Mouse (Mus musculus) hindbrain, embryonic 10.5 days (tissue): ENCODE results near the gene Cacna1a. TPM values are rescaled to one million over a fixed set of nuclear protein-coding genes. Genes with fewer than 3 reads are reported as not detected.

Source experiments
- DNase-seq: peaks from one replicate; pipeline ENCODE4 v3.0.0-alpha.2; 2017; ENCODE audit warnings: low spot score
- H3K27ac ChIP-seq: fragments of 300-500 bp; sonication (generic); 2 replicates; pipeline ENCODE4 v1.5.1; 2016; ENCODE audit warnings: mild to moderate bottlenecking, moderate library complexity
- H3K27me3 ChIP-seq: fragments of 300-500 bp; sonication (generic); 2 replicates; pipeline ENCODE4 v1.6.1; 2016; ENCODE audit warnings: mild to moderate bottlenecking; ENCODE audit not compliant: poor library complexity, insufficient read depth, severe bottlenecking
- H3K36me3 ChIP-seq: fragments of 300-500 bp; sonication (generic); 2 replicates; pipeline ENCODE4 v1.6.1; 2016; ENCODE audit warnings: mild to moderate bottlenecking, moderate library complexity
- H3K4me1 ChIP-seq: fragments of 300-500 bp; sonication (generic); replicated peaks from 2 replicates; pipeline ENCODE4 v1.6.1; 2016; ENCODE audit warnings: mild to moderate bottlenecking
- H3K4me3 ChIP-seq: fragments of 300-500 bp; sonication (generic); 2 replicates; pipeline ENCODE4 v1.5.1; 2016; ENCODE audit warnings: mild to moderate bottlenecking, moderate library complexity
- H3K9me3 ChIP-seq: fragments of 300-500 bp; sonication (generic); 2 replicates; pipeline ENCODE4 v1.6.1; 2016; ENCODE audit warnings: mild to moderate bottlenecking, moderate library complexity
- WGBS: fragments of 180-500 bp; shearing (Covaris S2); methylation state at CpG from one replicate; pipeline ENCODE4 v1.1.7; 2016; 5-methylcytosine and 5-hydroxymethylcytosine counted together
- polyA plus RNA-seq: library from polyadenylated mRNA; unstranded; fragments of >200 nt; fragmentation: Nextera tagmentation; extraction: Ambion mirVana; gene quantifications from 2 replicates; pipeline ENCODE4 v1.2.1, GENCODE M21; 2016

Gene Cacna1a
- polyA plus RNA-seq, 1 experiment from 2014 or later: 7.3 TPM

DNA sequence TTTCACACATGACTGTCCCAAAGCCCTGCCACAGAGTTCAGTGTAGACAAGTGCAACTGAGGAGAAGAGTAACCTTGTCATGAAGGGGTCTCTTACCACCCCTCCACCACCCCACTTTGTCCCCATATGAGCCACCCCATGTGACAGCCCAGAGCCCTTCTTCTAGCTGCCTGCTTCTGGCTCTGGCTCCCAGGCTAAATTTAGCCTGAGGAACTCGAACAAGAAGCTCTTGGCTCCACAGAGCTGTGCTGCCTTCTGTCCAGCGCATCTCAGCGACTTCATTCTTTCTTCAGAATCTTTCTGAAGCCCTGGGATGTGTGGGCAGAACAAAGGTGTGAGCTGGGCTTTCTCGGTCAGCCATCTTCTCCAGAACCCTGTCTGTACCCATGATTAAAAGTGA lies 141.3 kb downstream of the Cacna1a start:
- peaks cover 11% of the 10 kb centered on the region; the same call in 1 of the 2 replicates for H3K9me3 ChIP-seq
- H3K27ac ChIP-seq: no peak overlapping the region
- no peaks in the 10 kb centered on the region for H3K4me1 ChIP-seq
- WGBS: 81% methylated on average over 4 of the region's 4 CpGs
- H3K36me3 ChIP-seq: peaks cover 65% of the 10 kb centered on the region
- no peak overlapping the region for H3K4me3 ChIP-seq
- DNase-seq: no peak
- no peaks in the 10 kb centered on the region for H3K27me3 ChIP-seq

DNA sequence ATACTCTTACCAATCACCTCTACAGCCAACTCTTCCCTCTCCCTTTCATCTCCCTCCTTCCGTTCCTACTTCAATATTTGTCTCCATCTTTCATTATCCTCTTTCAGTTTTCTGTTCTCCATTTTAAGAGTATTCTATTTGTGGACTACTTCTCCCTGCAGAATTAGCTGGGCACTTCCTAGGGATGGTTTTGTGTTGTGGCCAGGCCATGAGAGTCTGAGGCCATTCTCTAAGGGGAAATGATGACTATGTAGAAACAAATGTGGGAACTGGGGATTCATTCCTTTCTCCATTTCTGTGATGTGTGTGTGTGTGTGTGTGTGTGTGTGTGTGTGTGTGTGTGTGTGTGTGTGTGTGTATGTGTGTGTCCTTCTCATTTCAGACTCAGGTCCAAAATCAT lies 144.5 kb downstream of the Cacna1a start:
- no peak overlapping the region for H3K4me3 ChIP-seq
- no peaks in the 10 kb centered on the region for H3K4me1 ChIP-seq
- H3K27ac ChIP-seq: no peak overlapping the region
- 92% methylated on average over 1 of the region's 1 CpGs for WGBS
- H3K27me3 ChIP-seq: no peaks in the 10 kb centered on the region
- H3K36me3 ChIP-seq: peaks cover 65% of the 10 kb centered on the region
- H3K9me3 ChIP-seq: 0 out of 2 replicates have a peak, but pooled peaks cover 5% of the 10 kb centered on the region
- no peak for DNase-seq

DNA sequence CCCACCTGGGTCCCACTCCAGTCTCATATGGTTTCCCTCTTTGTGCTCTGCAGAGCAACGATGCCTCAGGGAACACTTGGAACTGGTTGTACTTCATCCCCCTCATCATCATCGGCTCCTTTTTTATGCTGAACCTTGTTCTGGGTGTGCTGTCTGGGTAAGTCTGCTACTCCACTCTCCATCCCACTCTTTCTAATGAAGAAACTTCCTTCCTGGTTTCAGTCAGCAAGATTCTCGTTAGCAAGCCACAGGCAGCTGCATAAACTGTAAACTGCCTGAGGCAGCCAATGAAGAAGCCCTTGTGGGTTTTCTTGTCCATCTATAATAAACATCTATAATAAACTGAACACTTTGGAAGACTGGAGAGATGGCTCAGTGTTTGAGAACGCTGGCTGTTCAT lies 145.1 kb downstream of the Cacna1a start:
- DNase-seq: no peak
- 79% methylated on average over 4 of the region's 4 CpGs for WGBS
- H3K4me3 ChIP-seq: no peak overlapping the region
- H3K27me3 ChIP-seq: no peaks in the 10 kb centered on the region
- peaks cover 65% of the 10 kb centered on the region for H3K36me3 ChIP-seq
- no peaks in the 10 kb centered on the region for H3K4me1 ChIP-seq
- 0 out of 2 replicates have a peak, but pooled peaks cover 5% of the 10 kb centered on the region for H3K9me3 ChIP-seq
- H3K27ac ChIP-seq: no peak overlapping the region

DNA sequence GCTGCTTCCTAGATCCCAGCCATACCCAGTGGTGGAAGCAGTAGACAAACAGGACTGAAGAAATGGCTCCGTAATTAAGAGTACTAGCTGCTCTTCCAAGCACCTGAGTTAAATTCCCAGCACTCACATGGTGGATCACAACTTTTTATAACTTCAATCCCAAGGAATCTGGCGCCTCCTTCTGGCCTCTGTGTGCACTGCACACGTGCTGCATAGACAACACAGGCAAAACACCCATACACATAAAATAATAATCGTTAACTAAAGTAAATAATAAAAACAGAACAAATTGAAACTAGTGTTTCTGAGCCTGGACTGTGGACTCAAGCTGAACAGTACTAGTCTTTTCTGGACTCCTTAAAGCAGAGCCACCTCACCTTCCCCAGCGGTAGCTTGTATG lies 148.7 kb downstream of the Cacna1a start:
- no peak for DNase-seq
- H3K9me3 ChIP-seq: 0 out of 2 replicates have a peak, but pooled peaks cover 5% of the 10 kb centered on the region
- 86% methylated on average over 5 of the region's 5 CpGs for WGBS
- H3K4me1 ChIP-seq: no peaks in the 10 kb centered on the region
- H3K27me3 ChIP-seq: no peaks in the 10 kb centered on the region
- peaks cover 63% of the 10 kb centered on the region for H3K36me3 ChIP-seq
- H3K4me3 ChIP-seq: no peak overlapping the region
- no peak overlapping the region for H3K27ac ChIP-seq

DNA sequence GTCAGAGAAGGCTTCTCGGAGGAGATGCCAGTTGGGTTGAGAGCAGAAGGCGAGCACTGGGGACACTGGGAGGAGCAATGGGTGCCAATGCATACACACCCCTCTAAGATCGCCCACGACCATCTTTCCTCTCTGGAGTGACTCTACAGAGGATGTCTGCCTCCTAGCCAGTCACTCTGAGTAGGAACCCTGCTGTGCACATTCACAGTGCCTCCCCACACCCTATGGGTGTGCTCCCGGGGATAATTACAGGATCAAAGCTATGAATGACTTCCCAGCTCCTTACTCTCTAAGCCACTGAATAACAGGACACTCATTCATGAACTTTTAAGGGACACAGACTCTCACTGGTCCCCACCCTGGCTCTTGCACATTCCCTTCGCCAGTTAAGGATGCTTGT lies 151.1 kb downstream of the Cacna1a start:
- no peak overlapping the region for H3K27ac ChIP-seq
- peaks cover 51% of the 10 kb centered on the region for H3K36me3 ChIP-seq
- 0 out of 2 replicates have a peak, but pooled peaks cover 5% of the 10 kb centered on the region for H3K9me3 ChIP-seq
- DNase-seq: no peak
- no peak overlapping the region for H3K4me3 ChIP-seq
- no peaks in the 10 kb centered on the region for H3K27me3 ChIP-seq
- H3K4me1 ChIP-seq: no peaks in the 10 kb centered on the region
- WGBS: 63% methylated on average over 6 of the region's 6 CpGs

DNA sequence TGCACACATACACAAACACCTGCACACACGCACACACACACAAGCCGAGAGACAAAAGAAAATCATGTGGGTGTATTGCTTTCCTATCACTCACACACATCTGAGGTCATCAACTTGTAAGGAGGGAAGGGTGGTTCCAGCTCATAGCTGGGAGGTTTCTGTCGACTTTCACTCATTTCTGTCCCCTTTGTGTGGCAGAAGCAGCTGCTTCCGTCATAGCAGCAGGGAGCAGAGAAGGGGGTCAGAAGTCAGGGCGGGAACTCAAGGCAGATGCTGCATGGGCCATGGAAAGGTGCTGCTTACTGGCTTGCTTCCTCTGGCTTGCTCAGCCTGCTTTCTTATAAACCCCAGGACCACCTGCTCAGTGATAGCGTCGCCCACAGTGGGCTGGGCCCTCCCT lies 154.2 kb downstream of the Cacna1a start:
- peak; percentile 6 for DNase-seq
- Histone ChIP-seq H3K36me3 (peaks cover 35% of the 10 kb centered on the region), H3K9me3 (no peaks in the 10 kb centered on the region), H3K27ac (no peak overlapping the region), H3K4me1 (no peaks in the 10 kb centered on the region), H3K27me3 (no peaks in the 10 kb centered on the region), H3K4me3 (no peak overlapping the region)
- WGBS: 63% methylated on average over 7 of the region's 7 CpGs

DNA sequence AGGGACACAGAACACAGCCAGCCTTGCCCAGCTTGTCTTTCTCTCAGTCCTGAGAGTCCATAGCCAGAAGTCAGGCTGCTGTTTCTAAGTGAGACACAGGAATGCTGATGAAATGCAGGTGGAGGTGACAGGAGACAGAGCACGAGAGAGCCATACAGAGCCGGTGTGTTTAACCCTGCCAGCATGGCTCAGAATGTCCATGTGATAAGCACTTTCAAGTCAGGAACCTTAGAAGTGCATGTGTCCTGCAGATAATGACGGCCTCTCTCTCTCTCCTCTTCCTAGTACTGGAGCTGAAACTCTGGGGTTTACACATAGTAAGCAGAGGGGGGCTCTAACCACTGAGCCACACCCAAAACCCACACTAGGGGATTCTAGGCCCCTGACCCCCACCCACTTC lies 157.3 kb downstream of the Cacna1a start:
- Histone ChIP-seq H3K27me3 (no peaks in the 10 kb centered on the region), H3K9me3 (no peaks in the 10 kb centered on the region), H3K36me3 (peaks cover 41% of the 10 kb centered on the region), H3K4me3 (no peak overlapping the region), H3K4me1 (no peaks in the 10 kb centered on the region), H3K27ac (no peak overlapping the region)
- DNase-seq: no peak
- 72% methylated on average over 3 of the region's 3 CpGs for WGBS

DNA sequence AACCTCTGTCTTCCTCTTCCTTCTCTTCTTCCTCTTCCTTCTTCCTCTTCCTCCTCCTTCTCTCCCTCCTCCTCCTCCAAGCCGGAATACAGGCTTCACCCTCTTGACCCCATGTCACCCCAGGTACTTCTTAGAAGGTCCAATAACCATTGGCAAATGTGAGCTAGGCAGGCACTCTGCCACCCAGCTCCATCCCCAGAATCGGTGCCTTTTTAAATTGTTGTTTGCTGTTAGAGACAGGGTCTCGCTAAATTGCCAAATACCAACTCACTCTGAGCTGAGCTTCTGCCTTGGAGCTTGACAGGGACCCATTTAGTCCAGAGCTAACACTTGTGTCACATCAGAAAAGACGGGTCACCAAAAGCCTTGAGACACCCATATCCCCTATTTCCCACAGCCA lies 164.2 kb downstream of the Cacna1a start:
- no peak overlapping the region for H3K4me3 ChIP-seq
- no peaks in the 10 kb centered on the region; the same call in 1 of the 2 replicates for H3K4me1 ChIP-seq
- 87% methylated on average over 4 of the region's 4 CpGs for WGBS

DNA sequence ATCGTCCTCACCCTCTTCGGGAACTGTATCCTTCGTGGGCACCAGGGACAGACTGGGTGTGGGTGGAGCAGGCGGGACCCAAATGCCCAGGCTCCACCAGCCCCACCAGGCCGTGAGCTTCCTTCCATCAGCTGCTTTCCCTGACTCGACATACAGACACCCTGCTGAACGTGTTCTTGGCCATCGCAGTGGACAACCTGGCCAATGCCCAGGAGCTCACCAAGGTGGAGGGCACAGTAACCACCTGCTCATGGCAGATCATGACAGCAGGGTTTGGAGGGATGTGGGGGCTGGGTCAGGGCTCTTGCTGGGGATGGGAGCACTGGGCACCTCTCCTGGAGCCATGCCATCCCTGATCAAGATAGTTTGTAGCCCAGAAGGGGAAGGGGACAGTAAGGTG lies 164.9 kb downstream of the Cacna1a start:
- no peak for DNase-seq
- 88% methylated on average over 8 of the region's 8 CpGs for WGBS
- Histone ChIP-seq H3K27me3 (peaks cover 38% of the 10 kb centered on the region), H3K36me3 (peaks cover 29% of the 10 kb centered on the region), H3K9me3 (no peaks in the 10 kb centered on the region), H3K27ac (no peak overlapping the region), H3K4me3 (no peak overlapping the region), H3K4me1 (no peaks in the 10 kb centered on the region; the same call in 1 of the 2 replicates)

More for the DNA sequence above, 164.2 kb downstream of the Cacna1a start:
- H3K27ac ChIP-seq: no peak overlapping the region
- H3K36me3 ChIP-seq: peaks cover 32% of the 10 kb centered on the region
- H3K9me3 ChIP-seq: no peaks in the 10 kb centered on the region
- H3K27me3 ChIP-seq: peaks cover 31% of the 10 kb centered on the region
- DNase-seq: no peak

DNA sequence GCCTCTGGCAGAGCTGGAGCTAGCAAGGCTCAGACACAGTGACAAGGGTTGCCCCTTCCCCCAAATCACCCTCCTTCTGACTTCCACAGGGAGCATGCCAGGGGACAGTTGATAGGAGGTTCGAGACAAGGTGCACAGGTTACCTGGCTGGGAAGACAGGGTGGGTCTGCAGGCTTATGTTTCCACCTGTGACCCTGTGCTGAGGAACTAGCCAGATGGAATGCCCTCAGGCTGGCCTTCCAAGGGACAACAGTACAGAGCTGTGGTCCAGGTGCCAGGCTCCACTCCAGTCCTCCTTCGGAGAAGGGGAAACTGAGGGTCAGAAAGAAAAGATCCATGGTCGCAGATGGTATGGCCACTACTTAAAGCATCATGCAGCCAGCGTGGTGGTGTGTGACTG lies 165.4 kb downstream of the Cacna1a start:
- Histone ChIP-seq H3K4me1 (no peaks in the 10 kb centered on the region; the same call in none of the 2 replicates), H3K9me3 (no peaks in the 10 kb centered on the region), H3K27ac (no peak overlapping the region), H3K4me3 (no peak overlapping the region), H3K36me3 (peaks cover 29% of the 10 kb centered on the region), H3K27me3 (peaks cover 43% of the 10 kb centered on the region)
- DNase-seq: no peak
- 84% methylated on average over 4 of the region's 4 CpGs for WGBS

DNA sequence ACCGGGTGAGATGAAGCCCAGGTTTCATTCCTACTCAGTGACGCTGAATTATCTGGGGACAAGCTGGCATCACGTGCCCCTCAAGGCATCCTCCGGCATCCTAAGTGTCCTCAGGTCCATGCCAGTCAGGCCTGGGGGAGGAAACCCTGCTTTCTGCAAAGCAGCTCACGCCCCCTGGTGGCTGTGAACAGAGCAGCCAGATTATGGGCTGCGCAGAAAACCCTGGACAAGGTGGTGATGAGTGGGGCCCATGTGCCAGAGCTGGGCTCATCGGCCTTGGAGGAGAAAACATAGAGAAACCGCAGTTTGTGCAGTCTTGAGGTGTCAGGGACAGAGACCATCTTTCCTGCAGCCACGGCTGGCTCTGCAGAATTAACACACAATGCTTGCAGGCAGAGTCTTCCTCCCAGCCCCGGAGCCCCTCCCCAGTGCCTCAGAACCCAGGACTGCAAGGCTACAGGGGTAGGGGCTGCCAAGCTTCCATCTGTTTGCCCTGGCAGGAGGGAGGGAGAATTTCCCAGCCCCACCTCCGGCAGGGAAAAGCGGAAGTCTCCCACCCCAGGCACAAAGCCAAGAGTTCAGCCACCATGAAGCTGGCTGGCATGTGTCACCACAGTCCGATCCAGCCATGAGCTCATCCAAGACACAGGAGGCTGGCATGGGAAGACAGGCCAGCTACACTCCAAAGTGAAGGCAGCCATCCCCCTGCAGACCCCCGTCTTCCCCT lies 166.2 kb downstream of the Cacna1a start:
- Histone ChIP-seq H3K4me3 (no peak overlapping the region), H3K4me1 (peaks cover 8% of the 10 kb centered on the region), H3K36me3 (peaks cover 22% of the 10 kb centered on the region), H3K9me3 (no peaks in the 10 kb centered on the region), H3K27me3 (peaks cover 51% of the 10 kb centered on the region), H3K27ac (no peak overlapping the region)
- DNase-seq: peak; percentile 51
- 56% methylated on average over 14 of the region's 14 CpGs for WGBS

DNA sequence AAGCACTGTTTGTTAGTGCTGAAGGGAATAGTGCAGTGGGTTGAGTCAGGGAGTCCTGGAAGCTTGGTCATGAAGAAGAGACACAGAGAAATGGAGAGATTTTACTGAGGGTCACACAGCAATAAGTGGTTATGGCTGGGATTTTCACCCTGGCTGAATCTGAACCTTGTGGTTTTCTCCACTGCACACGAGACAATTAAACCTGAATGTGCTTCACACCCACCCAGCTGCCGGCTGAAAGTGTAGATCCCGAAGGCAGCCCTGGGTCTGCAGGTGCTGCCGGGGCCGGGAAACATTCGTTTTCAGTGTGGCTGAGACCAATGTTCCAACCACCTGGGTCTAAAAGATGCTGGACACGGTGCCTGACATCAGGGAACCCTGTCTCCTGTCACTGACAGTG lies 167.0 kb downstream of the Cacna1a start:
- no peak for DNase-seq
- Histone ChIP-seq H3K9me3 (no peaks in the 10 kb centered on the region), H3K27ac (no peak overlapping the region), H3K36me3 (peaks cover 14% of the 10 kb centered on the region), H3K27me3 (peaks cover 59% of the 10 kb centered on the region), H3K4me1 (peaks cover 9% of the 10 kb centered on the region), H3K4me3 (no peak overlapping the region)
- 82% methylated on average over 7 of the region's 7 CpGs for WGBS

DNA sequence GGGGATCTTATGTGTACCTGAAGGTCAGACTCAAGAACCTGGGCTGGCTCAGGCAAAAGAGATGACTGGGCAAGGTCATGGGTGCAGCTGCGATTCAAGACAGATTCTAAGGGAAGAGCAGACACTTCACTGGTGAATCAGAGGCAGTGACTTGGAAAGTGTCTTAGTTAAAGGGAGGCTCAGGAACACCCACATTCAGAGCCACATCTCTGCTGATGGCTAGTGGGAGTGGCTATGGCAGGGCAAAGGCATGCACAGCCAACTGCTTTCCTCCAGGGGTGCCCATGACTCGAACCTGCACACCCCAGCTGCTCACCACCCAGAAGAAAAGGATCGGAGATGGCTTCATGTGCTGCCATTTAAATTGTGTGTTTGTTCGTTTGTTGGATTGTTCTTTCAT lies 169.7 kb downstream of the Cacna1a start:
- H3K9me3 ChIP-seq: no peaks in the 10 kb centered on the region
- 74% methylated on average over 4 of the region's 4 CpGs for WGBS
- no peaks in the 10 kb centered on the region for H3K36me3 ChIP-seq
- DNase-seq: no peak
- H3K27ac ChIP-seq: no peak overlapping the region
- H3K27me3 ChIP-seq: peaks cover 70% of the 10 kb centered on the region
- no peak overlapping the region for H3K4me3 ChIP-seq
- peaks cover 9% of the 10 kb centered on the region for H3K4me1 ChIP-seq
